In the genomic region with DNA sequence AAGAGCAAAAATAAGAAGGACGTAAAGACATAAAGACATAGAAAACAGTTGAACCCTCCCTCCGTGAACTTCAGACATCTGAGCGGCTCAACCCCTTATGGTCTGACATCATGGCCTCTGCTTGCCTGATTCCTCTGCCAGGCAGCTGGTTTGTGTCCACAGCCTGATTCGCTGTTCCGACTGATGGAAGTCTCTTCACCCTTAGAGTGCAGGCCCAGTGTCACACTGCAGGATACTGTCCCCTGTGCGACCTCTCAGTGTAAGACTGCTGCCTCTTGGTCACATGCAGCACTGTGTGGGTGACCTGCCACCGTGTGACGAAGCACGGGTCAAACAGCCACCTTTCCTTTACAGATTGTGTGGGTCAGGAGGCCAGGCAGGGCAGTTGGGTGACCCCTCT, we compare ENCODE assay signal across 14 mouse cellular contexts. TPM values are rescaled to one million over a fixed set of nuclear protein-coding genes. Genes with fewer than 3 reads are reported as not detected.
DNase-seq lines count a peak whose midpoint lies in the region; ATAC-seq and TF ChIP-seq lines count a peak whose summit lies in the region.
"Had no signal": no experiment of that assay in that cellular context is flagged by ENCODE, and none has a peak within 500 bp of the region (broad histone marks: within the 10 kb centered on the region; RNA-seq: fewer than 3 reads in every experiment).

No protein-coding gene starts in this region.

- H3K36me3 ChIP-seq in hindbrain, embryonic 11.5 days (ENCODE audit: control insufficient read depth, insufficient read depth, low read length): no peaks in the 10 kb centered on the region
- no peaks in the 10 kb centered on the region for H3K36me3 ChIP-seq in hindbrain, postnatal 0 days (ENCODE audit: insufficient read depth, low read length)
- no peaks in the 10 kb centered on the region for H3K36me3 ChIP-seq in neural tube, embryonic 12.5 days
- no peaks in the 10 kb centered on the region for H3K36me3 ChIP-seq in neural tube, embryonic 15.5 days
- H3K36me3 ChIP-seq in liver, embryonic 14.5 days (replicated peaks; ENCODE audit: control insufficient read depth, insufficient read depth, low read depth): no peaks in the 10 kb centered on the region
- H3K36me3 ChIP-seq: G1E; stomach, embryonic 15.5 days had no signal

- TF ChIP-seq EP300 in liver, embryonic 14.5 days (IDR thresholded peaks at IDR 0.05; ENCODE audit: low read depth): no peak

- DNase-seq in hindbrain, embryonic 11.5 days (ENCODE audit: low spot score): no peak
- no peak for DNase-seq in hindbrain, postnatal 0 days (ENCODE audit: low spot score)
- no peak for DNase-seq in liver, embryonic 14.5 days (ENCODE audit: low read depth in 3 of 3, low spot score in 3 of 3)
- DNase-seq in yolk sac, embryonic 10.5 days (ENCODE audit: low spot score): peak; percentile 9
- no peak for DNase-seq in c-Kit-positive CD71-positive TER-119-positive erythroid progenitor cells, embryonic 14.5 days (ENCODE audit: low spot score)
- DNase-seq in ovary, postnatal 10 days (ENCODE audit: low spot score): no peak
- DNase-seq: adrenal gland, adult 2 months; cerebellum, adult 8-10 months; layer of hippocampus, adult 9-11 months had no signal

- 65% methylated on average over 9 of the region's 9 CpGs for WGBS in hindbrain, embryonic 11.5 days
- whole genome bisulfite sequencing in hindbrain, postnatal 0 days: 70% methylated on average over 9 of the region's 9 CpGs
- 69% methylated on average over 9 of the region's 9 CpGs for WGBS in neural tube, embryonic 12.5 days
- WGBS in neural tube, embryonic 15.5 days: 75% methylated on average over 9 of the region's 9 CpGs
- WGBS in liver, embryonic 14.5 days (ENCODE audit: insufficient replicate concordance): 68% methylated on average over 9 of the region's 9 CpGs

- H3K9ac ChIP-seq in hindbrain, embryonic 11.5 days (ENCODE audit: low read depth, low read length): no peak overlapping the region
- no peak overlapping the region for H3K9ac ChIP-seq in hindbrain, postnatal 0 days (replicated peaks; ENCODE audit: low read length)
- no peak overlapping the region for H3K9ac ChIP-seq in neural tube, embryonic 12.5 days
- no peak overlapping the region for H3K9ac ChIP-seq in neural tube, embryonic 15.5 days (replicated peaks)
- H3K9ac ChIP-seq in liver, embryonic 14.5 days (replicated peaks): no peak overlapping the region
- H3K9ac ChIP-seq: stomach, embryonic 15.5 days had no signal

- H3K27ac ChIP-seq in hindbrain, embryonic 11.5 days (ENCODE audit: low read depth, low read length): peak overlapping the region; percentile 30; the same call in 1 of the 2 replicates
- H3K27ac ChIP-seq in hindbrain, postnatal 0 days: no peak overlapping the region
- H3K27ac ChIP-seq in neural tube, embryonic 12.5 days: no peak overlapping the region
- H3K27ac ChIP-seq in neural tube, embryonic 15.5 days (replicated peaks): no peak overlapping the region; the same call in 1 of the 2 replicates
- H3K27ac ChIP-seq in liver, embryonic 14.5 days: no peak overlapping the region
- H3K27ac ChIP-seq: stomach, embryonic 15.5 days had no signal

- H3K27me3 ChIP-seq in hindbrain, embryonic 11.5 days (ENCODE audit: control insufficient read depth, insufficient read depth, low read length): no peaks in the 10 kb centered on the region
- no peaks in the 10 kb centered on the region for H3K27me3 ChIP-seq in hindbrain, postnatal 0 days (ENCODE audit: insufficient read depth, low read length)
- H3K27me3 ChIP-seq in neural tube, embryonic 12.5 days (replicated peaks): no peaks in the 10 kb centered on the region
- no peaks in the 10 kb centered on the region for H3K27me3 ChIP-seq in neural tube, embryonic 15.5 days (replicated peaks)
- no peaks in the 10 kb centered on the region for H3K27me3 ChIP-seq in liver, embryonic 14.5 days (ENCODE audit: control insufficient read depth, insufficient read depth, low read length)
- H3K27me3 ChIP-seq: stomach, embryonic 15.5 days had no signal

- peak; percentile 46 for ATAC-seq in hindbrain, embryonic 11.5 days (ENCODE audit: low FRiP score)
- ATAC-seq in hindbrain, postnatal 0 days: no peak
- ATAC-seq in neural tube, embryonic 12.5 days (ENCODE audit: low FRiP score, low read depth): peak; percentile 41; the same call in 1 of the 2 replicates
- ATAC-seq in neural tube, embryonic 15.5 days (ENCODE audit: low FRiP score): no peak; the same call in 1 of the 2 replicates
- ATAC-seq in liver, embryonic 14.5 days (ENCODE audit: insufficient read depth): 0 out of 2 replicates have a peak, but pooled peaks have one; percentile 21

- no peak overlapping the region for H3K4me2 ChIP-seq in hindbrain, embryonic 11.5 days (replicated peaks; ENCODE audit: low read depth, low read length)
- H3K4me2 ChIP-seq in hindbrain, postnatal 0 days (ENCODE audit: low read depth, low read length): no peak overlapping the region
- H3K4me2 ChIP-seq in neural tube, embryonic 12.5 days (replicated peaks): no peak overlapping the region
- no peak overlapping the region for H3K4me2 ChIP-seq in neural tube, embryonic 15.5 days
- no peak overlapping the region for H3K4me2 ChIP-seq in liver, embryonic 14.5 days (ENCODE audit: low read depth)
- H3K4me2 ChIP-seq: stomach, embryonic 15.5 days had no signal

- TF ChIP-seq CTCF in hindbrain, postnatal 0 days (IDR thresholded peaks at IDR 0.05; ENCODE audit: low read depth): no peak
- no peak for TF ChIP-seq CTCF in liver, embryonic 14.5 days (IDR thresholded peaks at IDR 0.05; ENCODE audit: low read depth)

- H3K4me1 ChIP-seq in hindbrain, embryonic 11.5 days (replicated peaks; ENCODE audit: control insufficient read depth, insufficient read depth, low read length): no peaks in the 10 kb centered on the region
- H3K4me1 ChIP-seq in hindbrain, postnatal 0 days (ENCODE audit: insufficient read depth, low read length): peaks cover 16% of the 10 kb centered on the region; the same call in 1 of the 2 replicates
- peaks cover 63% of the 10 kb centered on the region for H3K4me1 ChIP-seq in neural tube, embryonic 12.5 days
- H3K4me1 ChIP-seq in neural tube, embryonic 15.5 days: peaks cover 59% of the 10 kb centered on the region
- H3K4me1 ChIP-seq in liver, embryonic 14.5 days (replicated peaks; ENCODE audit: control insufficient read depth in 2 of 2, insufficient read depth in 2 of 2, low read length in 1 of 2): no peaks in the 10 kb centered on the region; a peak in 1 of 4 replicates

- no peaks in the 10 kb centered on the region for H3K9me3 ChIP-seq in hindbrain, embryonic 11.5 days (ENCODE audit: control insufficient read depth, low read length)
- H3K9me3 ChIP-seq in hindbrain, postnatal 0 days (ENCODE audit: low read length): no peaks in the 10 kb centered on the region
- H3K9me3 ChIP-seq in neural tube, embryonic 12.5 days: no peaks in the 10 kb centered on the region
- no peaks in the 10 kb centered on the region for H3K9me3 ChIP-seq in neural tube, embryonic 15.5 days (replicated peaks)
- no peaks in the 10 kb centered on the region for H3K9me3 ChIP-seq in liver, embryonic 14.5 days (ENCODE audit: control insufficient read depth, low read length)
- H3K9me3 ChIP-seq: G1E; stomach, embryonic 15.5 days had no signal

- H3K4me3 ChIP-seq in hindbrain, embryonic 11.5 days (ENCODE audit: low read depth, low read length): no peak overlapping the region
- H3K4me3 ChIP-seq in hindbrain, postnatal 0 days (ENCODE audit: low read length): no peak overlapping the region
- H3K4me3 ChIP-seq in neural tube, embryonic 12.5 days: no peak overlapping the region
- no peak overlapping the region for H3K4me3 ChIP-seq in neural tube, embryonic 15.5 days (replicated peaks)
- no peak overlapping the region for H3K4me3 ChIP-seq in liver, embryonic 14.5 days (ENCODE audit: insufficient read depth in 1 of 2, low read depth in 2 of 2, low read length in 2 of 2)
- H3K4me3 ChIP-seq: erythroblast, embryonic 14.5 days; stomach, embryonic 15.5 days had no signal

RNA-seq across cellular contexts. Expression of gene Tspan5, which starts 39.5 kb away (rescaled TPM):
- polyA plus RNA-seq in hindbrain, embryonic 11.5 days (2014; fragmentation: Nextera tagmentation; extraction: Ambion mirVana): 51.0 and 64.9 TPM in 2 replicates
- 135 and 144 TPM in 2 replicates for total RNA-seq in hindbrain, postnatal 0 days (2014; rRNA removed)
- polyA plus RNA-seq in hindbrain, postnatal 0 days (2015; fragmentation: Nextera tagmentation; extraction: Ambion mirVana): 85.6 and 86.0 TPM in 2 replicates
- 95.3 and 96.0 TPM in 2 replicates for polyA plus RNA-seq in neural tube, embryonic 12.5 days (2016; fragmentation: Nextera tagmentation; extraction: Ambion mirVana)
- 94.2 and 104 TPM in 2 replicates for polyA plus RNA-seq in neural tube, embryonic 15.5 days (2015; fragmentation: Nextera tagmentation; extraction: Ambion mirVana)
- 1.9 and 2.0 TPM in 2 replicates for polyA plus RNA-seq in liver, embryonic 14.5 days (2012; rRNA removed)
- polyA plus RNA-seq in liver, embryonic 14.5 days (2014; fragmentation: Nextera tagmentation; extraction: Ambion mirVana): 2.9 and 3.1 TPM in 2 replicates
- polyA plus RNA-seq: G1E had no signal

Comparison
In these comparisons a context has a peak if more than half of its experiments do, and no peak if none do; other contexts are left out.
1. ATAC-seq: peak in hindbrain, embryonic 11.5 days (single experiment), neural tube, embryonic 12.5 days (single experiment) and liver, embryonic 14.5 days (single experiment); none in hindbrain, postnatal 0 days (single experiment) and neural tube, embryonic 15.5 days (single experiment).
2. RNA of gene Tspan5, which starts 39.5 kb away (polyA plus RNA-seq): 94.2 to 104 TPM in neural tube, embryonic 15.5 days, 95.3 to 96.0 TPM in neural tube, embryonic 12.5 days, 85.6 to 86.0 TPM in hindbrain, postnatal 0 days and 51.0 to 64.9 TPM in hindbrain, embryonic 11.5 days; 1.9 to 3.1 TPM in liver, embryonic 14.5 days; every median in the first group is over 10 times any median in the second.